In the genomic region with DNA sequence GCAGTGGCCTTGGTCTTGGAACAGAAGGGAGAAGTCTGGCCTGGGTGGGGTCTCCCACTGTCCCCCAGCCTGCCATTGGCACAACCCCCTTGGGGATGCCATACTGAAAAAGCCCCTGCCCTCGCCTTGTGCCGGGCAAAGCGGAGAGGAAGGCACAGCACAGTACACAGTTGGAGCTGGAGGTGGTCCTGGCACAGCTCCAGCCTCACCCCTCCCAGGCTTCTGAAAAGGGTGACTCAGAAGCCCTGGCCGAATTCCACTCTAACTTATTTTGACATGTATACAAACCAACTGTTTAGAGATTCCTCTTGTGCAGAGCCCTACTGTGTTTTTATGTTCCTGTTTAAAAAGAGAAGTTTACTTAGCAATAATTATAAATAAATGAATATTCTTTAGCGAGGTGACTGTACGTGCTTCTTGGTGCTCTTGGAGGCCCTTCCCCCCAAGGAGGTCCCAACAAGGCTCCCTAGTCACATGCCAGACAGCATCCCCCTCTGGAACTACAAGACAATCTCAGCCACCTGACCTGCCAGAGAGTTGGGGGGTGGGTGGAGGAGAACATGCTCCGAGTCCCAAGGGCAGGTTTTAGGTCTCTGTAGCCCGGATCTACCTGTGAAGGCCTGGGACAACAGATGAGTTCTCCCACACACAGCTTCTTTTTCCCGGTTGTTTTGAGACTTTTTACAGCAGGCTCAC, we compare ENCODE assay signal across 8 mouse cellular contexts. TPM values are rescaled to one million over a fixed set of nuclear protein-coding genes. Genes with fewer than 3 reads are reported as not detected.
A peak's percentile ranks its signal among the peaks of the same experiment; 100 is the strongest.
DNase-seq lines count a peak whose midpoint lies in the region; ATAC-seq and TF ChIP-seq lines count a peak whose summit lies in the region.

No protein-coding gene starts in this region.

- no peak overlapping the region for H3K4me3 ChIP-seq in forebrain, postnatal 0 days (ENCODE audit: low read depth, low read length)
- no peak overlapping the region for H3K4me3 ChIP-seq in intestine, postnatal 0 days (ENCODE audit: low read depth, low read length)

- H3K4me2 ChIP-seq in forebrain, postnatal 0 days (ENCODE audit: low read depth): no peak overlapping the region
- H3K4me2 ChIP-seq in intestine, postnatal 0 days (replicated peaks; ENCODE audit: low read depth): no peak overlapping the region

- no peaks in the 10 kb centered on the region for H3K9me3 ChIP-seq in forebrain, postnatal 0 days (ENCODE audit: low read length)
- H3K9me3 ChIP-seq in intestine, postnatal 0 days (ENCODE audit: control insufficient read depth): no peaks in the 10 kb centered on the region

- no peak for TF ChIP-seq CTCF in forebrain, postnatal 0 days (IDR thresholded peaks at IDR 0.05; ENCODE audit: low read depth)
- TF ChIP-seq CTCF in intestine, postnatal 0 days (IDR thresholded peaks at IDR 0.05; ENCODE audit: low read depth): no peak

- ATAC-seq in forebrain, postnatal 0 days: peak; percentile 39; the same call in 1 of the 2 replicates
- peak; percentile 21; the same call in 1 of the 2 replicates for ATAC-seq in intestine, postnatal 0 days

- H3K27me3 ChIP-seq in forebrain, postnatal 0 days (ENCODE audit: insufficient read depth, low read length): no peaks in the 10 kb centered on the region
- H3K27me3 ChIP-seq in intestine, postnatal 0 days (replicated peaks; ENCODE audit: control insufficient read depth, insufficient read depth, low read length): no peaks in the 10 kb centered on the region

- H3K36me3 ChIP-seq in forebrain, postnatal 0 days (ENCODE audit: insufficient read depth): peaks cover 69% of the 10 kb centered on the region
- H3K36me3 ChIP-seq in intestine, postnatal 0 days (ENCODE audit: control insufficient read depth, insufficient read depth): peaks cover 87% of the 10 kb centered on the region

- H3K27ac ChIP-seq in forebrain, postnatal 0 days (ENCODE audit: low read depth, low read length): 0 out of 2 replicates have a peak overlapping the region, but pooled peaks have one; percentile 15
- no peak overlapping the region for H3K27ac ChIP-seq in intestine, postnatal 0 days (ENCODE audit: low read depth, low read length)

- 35% methylated on average over 9 of the region's 9 CpGs for WGBS in forebrain, postnatal 0 days
- WGBS in intestine, postnatal 0 days: 61% methylated on average over 9 of the region's 9 CpGs

- H3K4me1 ChIP-seq in forebrain, postnatal 0 days (ENCODE audit: insufficient read depth): no peaks in the 10 kb centered on the region
- H3K4me1 ChIP-seq in intestine, postnatal 0 days (replicated peaks; ENCODE audit: control insufficient read depth, insufficient read depth, low read length): no peaks in the 10 kb centered on the region

- DNase-seq in layer of hippocampus, adult 11-12 months (ENCODE audit: low spot score): peak; percentile 80
- no peak for DNase-seq in layer of hippocampus, adult 9-10 months (ENCODE audit: low spot score)
- DNase-seq in adrenal gland, adult 18-20 months (ENCODE audit: low spot score in 2 of 2): peak; percentile 57 to 73
- DNase-seq in forebrain, postnatal 0 days: peak; percentile 34
- peak; percentile 92 for DNase-seq in lung, postnatal 10 days
- peak; percentile 63 to 73 for DNase-seq in urinary bladder, postnatal 4 days (ENCODE audit: low spot score in 2 of 2)
- no peak for DNase-seq in gastrocnemius, postnatal 25 days

- H3K9ac ChIP-seq in forebrain, postnatal 0 days: no peak overlapping the region
- no peak overlapping the region for H3K9ac ChIP-seq in intestine, postnatal 0 days (ENCODE audit: low read depth, low read length)

RNA-seq across cellular contexts. Expression of gene Idh2, which starts 22.7 kb away (rescaled TPM):
- 100 to 1,000 TPM; 116 to 190 TPM for total RNA-seq in adrenal gland, adult 18-20 months (2021)
- 143 and 145 TPM in 2 replicates for total RNA-seq in forebrain, postnatal 0 days (2014; rRNA removed)
- 110 and 128 TPM in 2 replicates for polyA plus RNA-seq in forebrain, postnatal 0 days (2015; fragmentation: Nextera tagmentation; extraction: Ambion mirVana)
- polyA plus RNA-seq in intestine, postnatal 0 days (2015; fragmentation: Nextera tagmentation; extraction: Ambion mirVana): 185 and 190 TPM in 2 replicates
- 100 to 1,000 TPM; 102 to 256 TPM for total RNA-seq in gastrocnemius, postnatal 25 days (2021)

Comparison
In these comparisons a context has a peak if more than half of its experiments do, and no peak if none do; other contexts are left out.
1. DNase-seq: peak in layer of hippocampus, adult 11-12 months (single experiment), adrenal gland, adult 18-20 months (2 of 2), forebrain, postnatal 0 days (single experiment), lung, postnatal 10 days (single experiment) and urinary bladder, postnatal 4 days (2 of 2); none in layer of hippocampus, adult 9-10 months (single experiment) and gastrocnemius, postnatal 25 days (single experiment).